Mouse (Mus musculus) granulocyte monocyte progenitor cell, adult 5-6 weeks (primary cell): ENCODE data around the gene Usp43. TPM values are rescaled to one million over a fixed set of nuclear protein-coding genes. Genes with fewer than 3 reads are reported as not detected.
A peak's percentile ranks its signal among the peaks of the same experiment; 100 is the strongest.

Experiments
- ATAC-seq: replicated peaks from 2 replicates; pipeline ENCODE4 v1.8.0; 2016; ENCODE audit warnings: mild to moderate bottlenecking, moderate TSS enrichment, inconsistent platforms; ENCODE audit not compliant: poor library complexity, severe bottlenecking
- total RNA-seq, 2 experiments: library from RNA; stranded (forward) in 1 of 2; stranded (reverse) in 1 of 2; fragments of 200-712, 200-1000 nt in 1 of 2; fragments of >200 nt in 1 of 2; fragmentation: Nextera tagmentation in 1 of 2; gene quantifications; 2 replicates each; pipeline ENCODE4 v1.2.3; 2014 to 2017

The Usp43 gene
- total RNA-seq, 2 experiments from 2014 or later: not detected

GRCm38 (mm10) chr11:67911074-67911473, 10.9 kb downstream of the Usp43 start:
- no peak for ATAC-seq

GRCm38 (mm10) chr11:67903756-67904155, 18.2 kb downstream of the Usp43 start:
- ATAC-seq: no peak

- peak; percentile 68 for ATAC-seq
Measured at GRCm38 (mm10) chr11:67897064-67897560, 24.8 kb downstream of the Usp43 start.

- ATAC-seq: no peak
Measured at GRCm38 (mm10) chr11:67895641-67896040, 26.3 kb downstream of the Usp43 start.

GRCm38 (mm10) chr11:67888521-67888920, 33.4 kb downstream of the Usp43 start:
- ATAC-seq: no peak

- ATAC-seq: no peak
Measured at GRCm38 (mm10) chr11:67885921-67886320, 36.0 kb downstream of the Usp43 start.

- no peak for ATAC-seq
Measured at GRCm38 (mm10) chr11:67865521-67866197, 56.3 kb downstream of the Usp43 start.

GRCm38 (mm10) chr11:67865100-67865499, 56.9 kb downstream of the Usp43 start:
- no peak for ATAC-seq

GRCm38 (mm10) chr11:67861399-67861838, 60.5 kb downstream of the Usp43 start:
- peak; percentile 37 for ATAC-seq

- no peak for ATAC-seq
Measured at GRCm38 (mm10) chr11:67860743-67861398, 61.1 kb downstream of the Usp43 start.

GRCm38 (mm10) chr11:67858518-67858917, 63.4 kb downstream of the Usp43 start:
- no peak for ATAC-seq

GRCm38 (mm10) chr11:67855035-67855434, 66.9 kb downstream of the Usp43 start:
- ATAC-seq: peak; percentile 84

- ATAC-seq: no peak
Measured at GRCm38 (mm10) chr11:67853996-67854395, 68.0 kb downstream of the Usp43 start.

GRCm38 (mm10) chr11:67851770-67852169, 70.2 kb downstream of the Usp43 start:
- ATAC-seq: no peak

GRCm38 (mm10) chr11:67845193-67845592, 76.8 kb downstream of the Usp43 start:
- no peak for ATAC-seq

GRCm38 (mm10) chr11:67839810-67840209, 82.1 kb downstream of the Usp43 start:
- peak; percentile 67; the same call in 1 of the 2 replicates for ATAC-seq

- no peak for ATAC-seq
Measured at GRCm38 (mm10) chr11:67835408-67836078, 86.4 kb downstream of the Usp43 start.

- no peak for ATAC-seq
Measured at GRCm38 (mm10) chr11:67831820-67832219, 90.1 kb downstream of the Usp43 start.

GRCm38 (mm10) chr11:67829530-67829929, 92.4 kb downstream of the Usp43 start:
- peak; percentile 71 for ATAC-seq

- ATAC-seq: no peak
Measured at GRCm38 (mm10) chr11:67828360-67829059, 93.4 kb downstream of the Usp43 start.
